Mouse (Mus musculus) CH12F3 (cell line): ENCODE measurements around the gene Gadd45a.
"Not testable (repeated sequence)": the region's sequence is repeated elsewhere in the genome, so short reads cannot be mapped to it uniquely, and the experiment has no call there.

Source experiments
- in situ Hi-C: fragments of 300-500 bp; cut with MboI; formaldehyde crosslinking; loops from 2 replicates; pipeline ENCODE4 v1.14.3; 2020; ENCODE audit warnings: low sequenced_read_pairs

Gadd45a gene

DNA sequence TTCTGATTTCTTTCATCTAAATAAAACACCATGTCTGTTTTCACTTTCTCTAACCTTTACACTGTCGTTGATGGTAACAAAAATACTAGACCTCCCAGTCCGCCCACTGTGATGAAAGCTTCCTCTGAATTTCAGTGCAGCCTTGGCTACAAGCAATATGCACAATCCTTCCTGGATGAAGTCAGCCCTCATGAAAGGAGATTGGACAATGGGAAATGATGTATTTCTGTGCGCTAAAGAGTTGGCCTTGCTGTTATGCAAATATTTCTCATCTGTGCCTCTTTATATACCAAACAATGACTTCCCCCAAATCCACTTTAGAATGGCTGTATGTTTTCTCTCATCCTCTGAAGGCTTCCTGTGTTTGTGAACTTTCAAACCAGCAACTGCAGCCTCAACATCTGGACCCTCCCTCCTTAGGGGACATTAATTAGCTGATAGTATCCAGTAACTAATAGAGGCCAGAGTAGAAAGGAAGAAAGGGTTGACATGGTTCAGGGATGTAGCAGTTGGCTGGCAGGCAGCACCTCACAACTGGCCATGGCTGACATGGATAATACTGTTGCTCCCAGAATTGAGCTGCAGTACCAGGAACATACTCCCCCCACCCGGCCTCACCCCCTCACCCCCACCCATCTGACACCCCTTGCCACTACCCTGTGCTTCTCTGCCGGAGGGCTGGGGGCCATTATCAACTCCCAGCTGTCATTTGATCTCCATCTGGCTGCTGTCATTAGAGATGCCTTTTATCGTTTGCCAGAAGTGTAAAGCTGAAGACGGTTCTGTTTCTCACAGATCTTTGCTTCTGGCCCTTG, 11.8 kb upstream of the Gadd45a start:
- in situ Hi-C loops: no loop called here

DNA sequence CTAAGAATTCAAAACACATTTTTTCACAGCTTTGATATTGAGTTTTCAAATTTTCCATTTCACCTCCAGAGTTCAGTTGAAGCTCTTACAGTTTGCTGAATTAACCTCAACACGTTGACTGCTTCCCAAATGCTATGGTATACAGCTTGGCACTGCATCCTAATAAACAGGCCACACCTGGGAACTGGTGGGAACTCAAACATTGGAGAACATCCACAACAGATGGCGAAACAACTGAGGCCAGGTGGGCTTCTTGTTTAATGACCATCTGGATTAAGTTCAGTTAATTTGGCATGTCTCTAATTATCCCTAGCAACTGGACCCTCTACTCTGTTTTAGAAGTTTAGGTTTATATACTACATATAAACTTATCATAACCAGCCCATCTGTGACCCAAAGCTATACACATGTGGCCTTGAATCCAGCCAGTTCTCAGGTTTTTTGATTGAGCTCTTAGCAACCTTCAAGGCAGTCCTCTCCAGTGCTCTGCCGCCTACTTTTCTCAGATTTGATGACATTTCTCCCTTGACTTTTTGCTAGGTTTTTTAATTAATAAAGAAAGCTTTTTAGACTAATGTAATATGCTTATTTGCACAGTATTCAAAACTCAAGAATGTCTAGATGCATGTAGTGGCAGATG, 10.9 kb upstream of the Gadd45a start:
- in situ Hi-C loops: no loop called here

DNA sequence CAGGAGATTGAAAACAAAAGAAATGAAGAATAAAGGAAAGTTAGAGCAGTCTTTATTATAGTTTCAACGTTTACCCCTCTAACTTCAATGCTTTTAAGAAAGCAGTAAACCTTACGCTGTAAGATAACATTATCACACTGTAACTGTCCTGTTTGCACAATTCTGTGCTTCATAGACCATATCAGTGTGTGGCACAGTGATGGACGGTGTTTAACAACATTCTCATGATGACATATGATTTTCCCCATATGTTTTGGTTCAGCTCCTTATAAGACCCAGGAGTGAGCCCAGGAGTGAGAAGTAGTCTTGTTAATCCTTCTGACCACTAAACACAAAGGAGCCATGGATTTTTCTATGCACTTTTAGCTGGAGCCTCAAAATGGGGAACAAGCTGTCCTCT, 9.7 kb upstream of the Gadd45a start:
- in situ Hi-C loops: no loop called here

DNA sequence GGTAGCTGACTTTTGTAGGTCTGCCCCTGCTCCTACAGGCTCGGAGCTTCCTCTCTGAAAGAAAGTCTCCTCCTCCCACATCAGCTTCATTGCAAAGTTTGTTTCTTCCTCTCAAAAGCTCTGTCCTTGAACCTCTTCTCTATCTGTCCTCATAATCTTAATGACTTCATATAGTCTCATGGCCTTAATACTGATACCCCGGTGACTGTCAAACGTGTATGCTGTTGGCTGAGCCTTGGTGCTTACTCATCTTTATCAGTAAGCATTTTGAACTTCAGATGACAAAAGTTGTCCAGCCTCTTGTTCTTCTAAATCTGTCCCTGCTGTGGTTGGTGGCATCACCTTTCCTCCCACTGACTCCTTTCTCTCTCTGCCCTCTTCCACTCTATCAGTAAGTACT, 8.2 kb upstream of the Gadd45a start:
- in situ Hi-C loops: no loop called here

DNA sequence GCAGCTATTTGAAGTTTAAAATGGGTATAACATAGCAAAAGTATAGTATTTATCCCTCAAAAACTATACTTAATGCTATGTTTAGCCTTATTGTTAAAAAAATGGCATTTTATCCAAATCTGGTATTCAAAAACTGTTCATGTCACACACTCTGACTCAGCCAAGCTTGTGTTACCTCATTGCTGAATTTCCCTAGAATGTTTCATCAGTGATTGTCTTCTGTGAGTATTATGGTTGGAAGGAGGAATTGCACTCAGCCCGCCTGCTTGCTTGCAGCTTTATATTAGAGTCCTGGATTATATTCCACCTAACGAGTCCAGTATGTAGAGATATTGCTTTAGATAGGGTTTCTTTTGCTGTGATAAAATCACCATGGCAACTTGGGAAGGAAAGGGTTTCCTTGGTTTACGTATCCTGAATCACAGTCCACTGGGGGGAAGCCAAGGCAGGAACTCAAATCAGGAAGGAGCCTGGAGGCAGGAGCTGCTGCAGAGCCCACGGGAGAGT, 3.7 kb upstream of the Gadd45a start:
- in situ Hi-C loops: no loop called here

DNA sequence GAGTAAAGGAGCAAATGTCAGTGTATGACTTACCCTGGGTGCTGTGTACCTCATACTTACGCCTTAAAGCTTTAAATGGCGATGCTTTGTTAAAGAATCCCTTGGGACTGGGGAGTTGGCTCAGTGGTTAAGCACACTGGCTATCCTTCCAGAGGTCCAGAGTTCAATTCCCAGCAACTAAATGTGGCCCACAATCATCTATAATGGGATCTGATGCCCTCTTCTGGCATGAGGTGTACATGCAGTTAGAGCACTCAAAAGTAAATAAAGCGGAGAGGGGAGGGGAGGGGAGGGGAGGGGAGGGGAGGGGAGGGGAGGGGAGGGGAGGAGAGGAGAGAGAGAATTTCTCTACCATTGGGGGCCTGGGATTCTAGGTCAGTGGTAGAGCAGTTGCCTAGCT, 1.7 kb upstream of the Gadd45a start:
- in situ Hi-C loops: no loop called here

DNA sequence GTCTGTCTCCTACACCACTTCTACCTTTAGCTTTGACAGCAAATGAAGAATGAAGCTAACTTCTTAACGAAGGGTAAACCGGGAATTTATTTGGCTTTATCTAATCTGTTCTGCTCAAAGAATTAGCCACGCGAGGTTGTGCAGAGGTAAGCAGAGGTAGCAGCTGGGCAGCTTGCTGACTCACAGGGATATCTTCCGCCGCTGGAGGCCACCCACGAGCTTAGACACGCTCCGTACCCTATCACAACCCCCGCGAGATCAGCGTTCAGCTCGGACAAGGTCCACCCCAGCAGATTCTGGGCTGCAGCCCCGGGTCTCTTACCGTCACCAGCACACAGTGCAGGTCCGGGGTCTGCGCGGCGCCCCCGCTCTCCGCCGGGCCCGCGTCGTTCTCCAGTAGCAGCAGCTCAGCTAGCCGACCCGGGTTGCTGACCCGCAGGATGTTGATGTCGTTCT, 873 bp downstream of the Gadd45a start:
- in situ Hi-C loops: no loop called here

DNA sequence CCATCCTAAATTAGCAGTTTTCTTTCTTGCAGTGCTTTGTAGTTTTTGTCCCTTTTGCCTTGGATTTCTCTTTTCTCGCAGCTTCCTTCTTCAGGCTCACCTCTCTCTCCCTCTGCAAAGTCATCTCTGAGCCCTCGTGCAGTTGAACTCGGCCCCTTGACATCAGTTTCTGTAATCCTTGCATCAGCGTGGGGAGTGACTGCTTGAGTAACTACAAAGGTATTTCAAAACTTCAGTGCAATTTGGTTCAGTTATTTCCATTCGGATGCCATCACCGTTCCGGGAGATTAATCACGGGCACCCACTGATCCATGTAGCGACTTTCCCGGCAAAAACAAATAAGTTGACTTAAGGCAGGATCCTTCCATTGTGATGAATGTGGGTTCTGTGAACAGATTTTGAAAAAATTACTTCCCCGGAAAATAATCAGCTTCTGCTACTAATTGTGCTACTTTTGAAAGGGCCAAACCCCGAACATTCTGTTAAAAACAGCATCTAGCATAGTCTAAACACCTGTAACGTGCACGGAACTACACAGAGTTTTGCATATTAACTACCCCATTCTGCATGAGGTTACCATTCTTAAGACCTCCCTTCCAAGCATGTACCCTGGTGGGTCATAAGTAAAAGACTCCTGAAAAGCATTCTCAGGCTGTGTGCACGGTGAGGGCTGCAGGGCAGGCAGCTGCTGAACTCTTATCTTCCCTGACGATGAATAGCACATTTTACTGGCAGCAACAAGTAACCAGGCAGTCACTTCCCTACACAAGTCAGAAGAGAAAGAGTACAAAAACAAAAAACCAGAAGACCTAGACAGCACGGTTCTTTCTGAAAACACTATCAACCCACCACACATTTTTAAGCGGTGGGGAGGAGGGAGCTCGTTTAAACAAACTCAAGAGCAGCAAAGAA, 1.6 kb downstream of the Gadd45a start:
- in situ Hi-C loops: no loop called here

DNA sequence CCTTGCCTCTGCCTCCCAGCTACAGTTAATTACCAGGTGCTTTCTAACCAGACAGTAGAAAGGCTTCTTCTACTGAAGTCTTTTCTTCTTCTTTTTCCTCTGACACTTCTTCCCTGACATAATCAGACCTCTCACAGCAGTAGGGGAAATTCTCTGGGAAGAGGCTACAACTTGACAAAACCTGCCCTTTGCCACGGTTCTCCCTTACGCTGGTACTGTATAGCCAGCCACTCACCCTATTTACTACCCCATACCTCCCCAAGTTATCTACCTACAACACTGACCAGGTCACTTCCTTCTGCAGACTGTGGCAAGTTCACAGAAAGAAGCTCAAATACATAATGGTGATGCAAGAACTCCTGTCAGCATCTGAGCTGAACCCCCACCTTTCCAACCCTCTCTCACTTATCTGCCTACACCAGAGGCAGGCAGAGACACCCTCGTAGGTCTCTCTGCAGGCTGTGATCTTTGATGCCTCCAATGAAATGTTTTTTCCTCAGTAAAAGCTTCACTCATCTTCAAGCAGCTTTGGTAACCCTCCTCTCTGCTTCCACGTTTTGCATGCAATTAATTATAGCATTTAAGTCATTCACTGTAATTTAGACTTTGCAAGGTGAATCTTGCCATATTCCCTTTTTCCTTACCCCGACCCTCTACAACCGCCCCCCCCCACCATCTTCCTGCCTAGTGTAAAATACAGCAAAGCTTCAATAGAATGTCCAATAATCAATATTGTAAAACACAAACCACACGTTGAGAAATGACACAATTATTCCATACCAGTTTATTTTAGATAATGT, 2.7 kb downstream of the Gadd45a start:
- in situ Hi-C loops: no loop called here

DNA sequence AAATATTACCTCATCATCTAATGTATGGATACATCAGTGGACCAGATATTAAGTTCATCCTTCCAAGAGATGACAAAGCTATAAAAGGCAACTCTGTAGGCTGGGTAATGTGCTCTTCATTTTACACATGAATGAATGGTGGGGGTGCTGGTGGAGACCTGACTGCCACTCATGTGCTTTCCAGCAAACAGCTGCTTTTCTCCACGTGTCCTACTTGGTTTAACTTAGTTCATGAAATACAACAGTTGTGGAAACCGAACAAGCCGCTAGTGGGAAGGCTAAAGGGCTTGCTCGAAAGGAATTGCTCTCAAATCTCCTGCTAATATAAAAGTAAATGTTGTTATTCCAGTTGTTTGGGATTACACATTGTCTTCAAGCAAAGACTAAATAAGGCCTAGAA, 3.7 kb downstream of the Gadd45a start:
- in situ Hi-C loops: no loop called here

DNA sequence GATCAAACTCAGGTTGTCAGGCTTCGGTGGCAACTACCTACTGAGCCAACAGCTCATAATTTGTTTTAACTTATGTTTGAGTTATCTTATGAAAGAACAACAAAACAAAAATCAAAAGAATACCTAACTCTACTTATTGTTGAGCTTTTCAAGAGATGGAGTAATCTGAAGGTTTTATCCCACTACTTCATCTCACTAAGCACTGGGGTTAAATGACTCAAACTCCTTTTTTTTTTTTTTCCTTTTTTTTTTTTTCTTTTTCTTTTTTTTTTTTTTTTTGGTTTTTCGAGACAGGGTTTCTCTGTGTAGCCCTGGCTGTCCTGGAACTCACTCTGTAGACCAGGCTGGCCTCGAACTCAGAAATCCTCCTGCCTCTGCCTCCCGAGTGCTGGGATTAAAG, 4.3 kb downstream of the Gadd45a start:
- in situ Hi-C loops: not testable (repeated sequence)

DNA sequence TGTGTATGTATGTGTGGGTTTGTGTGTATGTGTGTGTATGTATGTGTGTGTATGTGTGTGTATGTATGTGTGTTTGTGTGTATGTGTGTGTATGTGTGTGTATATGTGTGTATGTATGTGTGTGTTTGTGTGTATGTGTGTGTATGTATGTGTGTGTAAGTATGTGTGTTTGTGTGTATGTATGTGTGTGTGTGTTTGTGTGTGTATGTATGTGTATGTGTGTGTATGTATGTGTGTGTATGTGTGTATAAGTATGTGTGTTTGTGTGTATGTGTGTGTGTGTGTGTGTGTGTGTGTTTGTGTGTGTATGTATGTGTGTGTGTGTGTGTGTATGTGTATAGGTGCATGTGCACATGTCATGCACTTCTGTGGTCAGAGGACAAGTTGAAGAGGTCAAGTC, 4.7 kb downstream of the Gadd45a start:
- in situ Hi-C loops: not testable (repeated sequence)

DNA sequence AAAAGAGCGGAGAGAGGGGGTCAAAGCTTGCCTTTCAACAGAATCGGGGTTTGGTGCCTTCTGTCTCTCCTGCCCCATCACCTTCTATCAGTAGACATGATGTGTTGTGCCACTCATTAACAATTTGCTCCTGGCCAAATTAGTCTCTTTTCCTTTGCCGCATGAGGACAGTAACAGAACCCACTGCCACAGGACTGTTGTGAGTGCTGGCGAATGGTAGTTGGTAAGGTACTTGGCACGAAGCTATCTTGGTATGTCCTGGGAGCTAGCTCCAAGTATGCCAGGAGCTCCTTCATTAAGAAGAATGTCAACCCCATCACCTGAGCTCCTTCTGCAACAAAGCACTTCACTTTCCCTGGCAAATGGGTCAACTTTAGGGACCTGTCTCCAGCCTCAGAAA, 6.4 kb downstream of the Gadd45a start:
- in situ Hi-C loops: no loop called here

DNA sequence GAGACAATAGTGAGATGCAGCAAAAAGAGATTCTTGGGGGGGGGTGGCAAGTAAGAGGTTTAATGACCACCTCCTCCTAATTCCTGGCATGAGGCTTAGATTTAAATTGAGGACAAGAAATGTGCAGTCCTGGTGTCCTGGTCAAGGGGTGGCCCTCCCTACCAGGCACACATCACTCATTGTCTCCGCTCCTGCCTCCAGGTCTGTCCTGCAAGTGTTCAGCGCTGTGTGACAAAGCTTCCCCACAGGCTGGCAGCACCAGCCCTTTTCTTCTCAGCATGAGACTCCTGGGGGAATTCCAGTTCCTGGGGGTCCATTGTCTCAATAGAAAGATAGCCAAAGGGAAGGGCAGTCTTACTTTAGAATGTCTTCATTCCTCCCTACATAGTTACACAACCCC, 6.8 kb downstream of the Gadd45a start:
- in situ Hi-C loops: no loop called here

DNA sequence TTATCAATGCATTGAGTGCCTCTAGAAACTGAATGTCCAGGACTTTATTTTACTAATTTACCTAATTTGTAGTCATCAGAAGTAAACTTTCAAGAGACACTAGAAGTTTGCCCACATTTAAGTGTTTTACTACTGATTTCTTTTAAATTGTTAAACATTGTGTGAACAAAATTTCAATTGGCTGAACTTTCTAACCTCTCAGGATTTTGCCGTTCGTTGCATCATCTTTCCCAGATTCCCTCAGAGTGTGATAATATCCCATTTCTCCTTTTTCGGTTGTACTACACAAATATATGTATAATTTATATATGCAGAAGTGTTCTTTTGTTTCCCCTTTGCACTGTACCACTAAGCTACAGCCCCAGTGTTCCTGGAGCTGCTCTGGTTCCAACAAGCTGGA, 7.3 kb downstream of the Gadd45a start:
- in situ Hi-C loops: no loop called here

DNA sequence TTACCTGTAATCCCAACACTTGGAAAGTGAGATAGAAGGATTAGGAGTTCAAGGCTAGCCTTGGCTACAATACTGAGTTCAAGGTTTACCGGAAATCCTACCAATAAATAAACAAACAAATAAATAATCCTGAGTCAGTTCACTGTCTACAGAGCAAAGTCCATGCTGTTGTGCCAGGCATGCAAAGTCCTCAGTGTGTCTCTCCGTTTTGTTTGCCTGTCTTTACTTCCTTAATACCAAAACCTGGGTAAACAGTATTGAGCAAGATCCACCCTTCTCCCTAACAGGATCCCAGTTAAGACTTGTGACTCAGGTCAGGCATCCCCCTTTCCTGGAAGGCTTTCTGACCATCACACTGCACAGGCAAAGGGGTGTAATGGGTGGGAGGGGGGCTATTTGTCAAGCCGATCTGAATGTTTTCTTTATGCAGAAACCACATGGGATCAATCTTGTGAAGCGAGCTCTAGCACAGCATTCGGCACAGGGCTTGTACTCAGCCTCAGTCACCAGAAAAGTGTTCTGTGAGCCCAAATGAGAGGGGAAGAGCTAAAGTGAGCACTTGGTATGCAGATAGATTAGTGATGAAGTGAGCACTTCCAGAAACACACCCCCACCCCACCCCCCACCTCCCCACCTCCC, 7.8 kb downstream of the Gadd45a start:
- in situ Hi-C loops: no loop called here

DNA sequence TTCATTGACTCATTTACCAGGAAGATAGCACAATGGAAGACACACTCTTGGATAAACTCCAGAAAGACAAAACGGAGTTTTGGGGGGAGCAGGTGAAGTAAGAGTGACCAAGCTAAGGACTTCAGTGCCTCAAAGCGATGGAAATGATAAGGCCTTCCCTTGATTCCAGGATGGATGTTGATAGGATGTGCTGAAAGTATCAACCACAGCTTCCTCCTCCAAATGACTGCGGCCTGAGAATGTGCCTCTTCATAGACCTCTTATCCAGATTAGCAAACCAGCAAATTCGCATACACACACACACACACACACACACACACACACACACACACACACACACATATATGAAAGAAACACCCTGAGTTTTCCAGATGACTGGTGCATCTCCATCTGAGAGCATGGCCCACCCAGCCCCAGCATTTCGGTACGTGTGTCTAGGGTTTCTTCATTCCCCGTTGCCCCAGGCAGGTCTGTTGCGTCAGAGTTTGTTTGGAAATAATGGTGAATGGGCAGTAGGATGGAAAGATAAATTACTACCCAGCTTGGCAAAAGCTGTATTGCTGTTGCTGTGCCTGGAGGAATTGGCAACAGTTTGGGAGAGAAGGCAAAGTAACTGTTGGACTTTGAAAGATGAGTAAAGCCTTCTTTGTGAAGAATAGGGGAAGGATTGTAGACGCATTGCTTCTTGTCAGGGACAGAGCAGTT, 9.7 kb downstream of the Gadd45a start:
- in situ Hi-C loops: no loop called here

DNA sequence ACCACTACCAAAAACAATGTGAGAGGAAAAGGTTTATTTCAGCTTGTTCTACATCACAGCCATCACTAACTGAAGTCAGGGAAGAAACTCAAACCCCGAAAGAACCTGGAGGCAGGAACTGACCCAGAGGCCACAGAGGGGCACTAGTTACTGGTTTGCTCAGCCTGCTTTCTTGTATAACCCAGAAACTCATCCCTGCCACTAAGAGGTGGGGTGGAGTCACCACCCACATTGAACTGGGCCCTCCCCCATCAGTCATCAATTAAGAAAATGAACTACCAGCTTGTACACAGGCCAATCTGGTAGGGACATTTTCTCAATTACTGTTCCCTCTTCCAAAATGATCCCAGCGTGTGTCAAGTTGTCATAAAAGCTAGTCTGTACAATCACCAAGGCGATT, 10.6 kb downstream of the Gadd45a start:
- in situ Hi-C loops: no loop called here

DNA sequence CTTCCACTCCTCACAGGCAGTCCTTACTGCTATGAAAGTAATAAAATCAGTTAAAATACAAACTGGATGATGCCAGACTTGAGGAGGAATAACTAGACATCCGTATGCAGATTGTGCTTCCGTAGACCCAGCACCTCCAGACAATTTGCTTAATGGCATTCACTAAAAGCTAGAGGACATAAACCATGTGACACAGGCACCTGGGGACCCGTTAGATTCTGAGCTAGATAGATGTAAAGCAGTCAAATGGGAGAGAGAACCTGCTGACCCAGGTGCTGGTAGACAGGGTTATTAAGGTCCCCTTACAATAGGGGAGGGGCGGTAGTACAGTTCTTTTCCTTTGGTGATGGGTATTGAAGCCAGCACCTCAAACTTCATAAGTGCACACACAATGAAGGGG, 13.5 kb downstream of the Gadd45a start:
- in situ Hi-C loops: no loop called here
